ENCODE assay signal across 9 mouse cellular contexts in the genomic region with DNA sequence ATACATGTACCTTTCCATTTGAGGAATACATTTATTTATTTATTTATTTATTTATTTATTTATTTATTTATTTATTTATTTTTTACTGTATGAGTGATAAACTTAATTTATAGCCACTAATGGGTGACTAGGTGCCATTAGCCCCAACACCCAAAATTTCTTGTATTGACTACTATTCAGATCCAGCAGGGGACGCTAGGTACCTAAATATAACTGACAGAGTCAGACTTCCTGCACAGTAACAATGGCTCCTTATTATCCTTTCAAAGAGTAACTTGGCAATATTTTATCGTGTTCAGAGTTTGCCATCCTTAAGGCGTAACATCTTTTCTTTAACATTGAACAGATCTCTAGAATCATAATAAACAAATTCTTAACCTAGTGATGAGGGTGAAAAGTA.
DNase-seq lines count a peak whose midpoint lies in the region; ATAC-seq and TF ChIP-seq lines count a peak whose summit lies in the region.
"Had no signal": no experiment of that assay in that cellular context is flagged by ENCODE, and none has a peak within 500 bp of the region (broad histone marks: within the 10 kb centered on the region; RNA-seq: fewer than 3 reads in every experiment).

No protein-coding gene starts in this region.

- H3K9ac ChIP-seq in midbrain, postnatal 0 days (replicated peaks; ENCODE audit: low read length, poor library complexity, severe bottlenecking) = no peak overlapping the region
- no peak overlapping the region for H3K9ac ChIP-seq in midbrain, embryonic 16.5 days (ENCODE audit: low read depth, low read length)
- H3K9ac ChIP-seq: limb, embryonic 13.5 days had no signal

- no peak for ATAC-seq in midbrain, postnatal 0 days (ENCODE audit: low FRiP score)
- ATAC-seq in midbrain, embryonic 16.5 days = no peak
- ATAC-seq in granulocyte monocyte progenitor cell, adult 5-6 weeks (replicated peaks; ENCODE audit: poor library complexity, severe bottlenecking) = no peak

- H3K9me3 ChIP-seq in midbrain, postnatal 0 days (ENCODE audit: low read length) = no peaks in the 10 kb centered on the region
- no peaks in the 10 kb centered on the region for H3K9me3 ChIP-seq in midbrain, embryonic 16.5 days (replicated peaks; ENCODE audit: control insufficient read depth, low read length, poor library complexity, severe bottlenecking)
- H3K9me3 ChIP-seq: limb, embryonic 13.5 days had no signal

- no peaks in the 10 kb centered on the region for H3K27me3 ChIP-seq in midbrain, postnatal 0 days (ENCODE audit: insufficient read depth, low read length)
- H3K27me3 ChIP-seq in midbrain, embryonic 16.5 days (ENCODE audit: control insufficient read depth, insufficient read depth, low read depth, low read length) = no peaks in the 10 kb centered on the region
- H3K27me3 ChIP-seq: limb, embryonic 13.5 days had no signal

- DNase-seq in heart, postnatal 10 days = peak; percentile 1 to 36
- no peak for DNase-seq in heart, postnatal 36 days
- DNase-seq in midbrain, postnatal 0 days (ENCODE audit: low spot score) = peak; percentile 26
- DNase-seq in brain, adult 2 months (ENCODE audit: low read depth, low spot score) = peak; percentile 21
- DNase-seq in retina, postnatal 7 days (ENCODE audit: low read depth, low spot score) = peak; percentile 3
- no peak for DNase-seq in left cerebral cortex, adult 11 months (ENCODE audit: low spot score)

- H3K4me1 ChIP-seq in midbrain, postnatal 0 days (ENCODE audit: insufficient read depth, low read length) = no peaks in the 10 kb centered on the region
- H3K4me1 ChIP-seq in midbrain, embryonic 16.5 days (ENCODE audit: control insufficient read depth, insufficient read depth, low read length) = no peaks in the 10 kb centered on the region
- H3K4me1 ChIP-seq: limb, embryonic 13.5 days had no signal

- H3K4me3 ChIP-seq in midbrain, postnatal 0 days (ENCODE audit: low read depth, low read length) = no peak overlapping the region
- no peak overlapping the region for H3K4me3 ChIP-seq in midbrain, embryonic 16.5 days (ENCODE audit: low read depth, low read length)
- H3K4me3 ChIP-seq: limb, embryonic 13.5 days had no signal

- intact Hi-C loops in heart, postnatal 10 days (cut with DNase I) = loop anchor here (5.0 to 10.0 kb wide), 2 partner anchors 814 to 1336 kb away; no protein-coding TSS in a partner anchor
- intact Hi-C loops in heart, postnatal 36 days (cut with DNase I) = no loop called here

- no peak overlapping the region for H3K4me2 ChIP-seq in midbrain, postnatal 0 days (ENCODE audit: low read depth, low read length, poor library complexity, severe bottlenecking)
- no peak overlapping the region for H3K4me2 ChIP-seq in midbrain, embryonic 16.5 days (ENCODE audit: low read length)
- H3K4me2 ChIP-seq: limb, embryonic 13.5 days had no signal

- peak; percentile 56 for TF ChIP-seq CTCF in midbrain, postnatal 0 days (IDR thresholded peaks at IDR 0.05)

- no peak overlapping the region for H3K27ac ChIP-seq in midbrain, postnatal 0 days (ENCODE audit: low read depth, low read length)
- H3K27ac ChIP-seq in midbrain, embryonic 16.5 days (ENCODE audit: low read length) = no peak overlapping the region
- H3K27ac ChIP-seq: limb, embryonic 13.5 days had no signal

- no peaks in the 10 kb centered on the region for H3K36me3 ChIP-seq in midbrain, postnatal 0 days (ENCODE audit: insufficient read depth, low read length)
- H3K36me3 ChIP-seq in midbrain, embryonic 16.5 days (ENCODE audit: control insufficient read depth, insufficient read depth, low read length) = no peaks in the 10 kb centered on the region
- H3K36me3 ChIP-seq: limb, embryonic 13.5 days had no signal

- 55% methylated on average over 3 of the region's 3 CpGs for WGBS in midbrain, postnatal 0 days
- 53% methylated on average over 3 of the region's 3 CpGs for WGBS in midbrain, embryonic 16.5 days

Comparison
In these comparisons a context has a peak if more than half of its experiments do, and no peak if none do; other contexts are left out.
1. DNase-seq: peak in heart, postnatal 10 days (2 of 2), midbrain, postnatal 0 days (single experiment), brain, adult 2 months (single experiment) and retina, postnatal 7 days (single experiment); none in heart, postnatal 36 days (0 of 2) and left cerebral cortex, adult 11 months (single experiment).